Mouse (Mus musculus) testis, adult 2 months (tissue): ENCODE data around the gene Gm37240.

Experiments used
- CTCF ChIP-seq: fragments of 200-500 bp; IDR thresholded peaks from 2 replicates; pipeline ENCODE4 v1.5.1; 2012; ENCODE audit warnings: low read depth, mild to moderate bottlenecking, inconsistent platforms, low read length, moderate library complexity; ENCODE audit not compliant: control insufficient read depth, insufficient read depth, insufficient replicate concordance
- POLR2A ChIP-seq: fragments of 200-500 bp; IDR thresholded peaks from 2 replicates; pipeline ENCODE4 v1.6.1; 2012; ENCODE audit warnings: low read depth, mild to moderate bottlenecking, inconsistent platforms, low read length, moderate library complexity; ENCODE audit not compliant: control insufficient read depth

DNA sequence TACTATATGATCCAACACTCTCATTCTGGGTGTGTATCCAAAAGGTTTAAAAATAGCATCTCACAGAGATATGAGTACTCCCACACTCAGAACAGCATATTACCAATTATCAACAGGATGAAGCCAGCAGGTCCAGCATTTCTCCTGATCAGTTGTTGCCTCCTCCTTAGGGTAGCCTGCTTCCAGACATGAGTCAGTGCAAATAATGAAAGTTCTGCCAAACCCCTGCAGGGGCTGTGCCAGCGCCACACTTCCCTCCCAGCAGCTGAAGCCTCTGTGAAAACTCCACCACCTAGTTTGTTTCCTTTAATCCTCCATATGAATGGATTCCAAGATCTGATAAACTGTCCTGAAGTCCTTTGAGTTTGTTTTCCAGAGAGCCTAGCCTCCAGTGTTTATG is 4.3 kb upstream of the Gm37240 start:
- TF ChIP-seq CTCF (no peak), POLR2A (no peak)
